Mouse (Mus musculus): ENCODE measurements around the gene Dnmt3a. TPM values are rescaled to one million over a fixed set of nuclear protein-coding genes. Genes with fewer than 3 reads are reported as not detected.
A peak's percentile ranks its signal among the peaks of the same experiment; 100 is the strongest.

Gene Dnmt3a
- polyA plus RNA-seq, 1 experiment = 14.7 TPM

GRCm38 (mm10) chr12:3842843-3843242 lies 37.0 kb downstream of the Dnmt3a start:
- 60% methylated on average over 6 of the region's 6 CpGs for WGBS
- TF ChIP-seq POLR2A (IDR thresholded peaks at IDR 0.05; ENCODE audit: borderline replicate concordance, extremely low read depth, low read depth, low read length) = no peak
- no peak for DNase-seq
- Histone ChIP-seq H3K4me1 (ENCODE audit: control insufficient read depth, insufficient read depth, low read length) (peaks cover 4% of the 10 kb centered on the region; the same call in 1 of the 2 replicates), H3K4me3 (replicated peaks; ENCODE audit: extremely low read depth, low read depth, low read length) (no peak overlapping the region)

DNA sequence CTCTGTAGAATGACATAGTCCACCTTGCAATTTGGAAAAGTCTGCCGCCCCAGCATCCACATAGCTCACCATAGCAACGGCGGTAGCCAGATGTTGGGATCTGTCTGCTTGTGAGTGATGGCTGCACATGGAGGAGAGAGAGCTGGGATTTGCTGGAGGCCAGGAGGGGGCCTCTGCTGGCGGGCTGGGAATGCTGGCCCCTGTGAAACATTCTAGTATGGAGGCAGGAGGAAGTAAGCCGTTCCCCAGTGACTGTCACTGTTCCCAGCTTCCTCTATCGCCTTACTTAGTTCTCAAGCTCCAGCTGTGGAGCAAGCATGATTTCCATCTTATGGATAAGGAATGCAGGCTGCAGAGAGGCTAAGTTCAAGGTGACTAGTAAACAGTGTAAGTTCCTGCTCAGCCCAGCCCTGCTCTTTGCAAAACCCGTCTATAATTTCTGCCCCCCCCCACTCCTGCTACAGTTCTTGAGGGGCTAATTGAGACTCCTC lies 37.6 kb downstream of the Dnmt3a start:
- Histone ChIP-seq H3K4me1 (ENCODE audit: control insufficient read depth, insufficient read depth, low read length) (peaks cover 4% of the 10 kb centered on the region; the same call in 1 of the 2 replicates), H3K4me3 (replicated peaks; ENCODE audit: extremely low read depth, low read depth, low read length) (no peak overlapping the region)
- no peak for DNase-seq
- no peak for TF ChIP-seq CTCF (IDR thresholded peaks at IDR 0.05; ENCODE audit: insufficient read depth, low read length)
- TF ChIP-seq POLR2A (IDR thresholded peaks at IDR 0.05; ENCODE audit: borderline replicate concordance, extremely low read depth, low read depth, low read length) = no peak
- WGBS = 22% methylated on average over 7 of the region's 7 CpGs

DNA sequence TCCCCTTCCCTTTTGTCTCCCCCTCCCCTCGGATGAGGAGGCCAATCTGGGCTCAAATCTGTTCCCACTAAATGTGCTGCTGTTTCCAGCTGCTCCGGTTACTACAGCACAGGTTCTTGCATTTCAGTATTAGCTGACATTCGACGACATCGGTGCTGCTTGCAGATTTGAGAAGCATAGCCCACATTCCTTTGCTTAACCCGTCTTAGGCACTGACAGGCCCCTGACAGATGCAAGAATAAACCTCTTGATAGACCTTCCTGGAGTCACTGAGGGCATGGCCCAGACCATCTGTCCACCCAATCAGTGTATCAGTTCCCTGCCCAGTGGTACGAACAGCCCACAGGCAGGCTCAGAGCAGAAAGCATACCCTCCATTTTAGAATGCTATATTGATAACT lies 38.1 kb downstream of the Dnmt3a start:
- no peak overlapping the region for H3K4me3 ChIP-seq (replicated peaks; ENCODE audit: extremely low read depth, low read depth, low read length)
- 46% methylated on average over 7 of the region's 7 CpGs for WGBS
- peaks cover 4% of the 10 kb centered on the region; the same call in 1 of the 2 replicates for H3K4me1 ChIP-seq (ENCODE audit: control insufficient read depth, insufficient read depth, low read length)
- no peak for TF ChIP-seq POLR2A (IDR thresholded peaks at IDR 0.05; ENCODE audit: borderline replicate concordance, extremely low read depth, low read depth, low read length)
- TF ChIP-seq CTCF (IDR thresholded peaks at IDR 0.05; ENCODE audit: insufficient read depth, low read length) = no peak
- DNase-seq = no peak

GRCm38 (mm10) chr12:3844335-3844734 lies 38.5 kb downstream of the Dnmt3a start:
- TF ChIP-seq CTCF (IDR thresholded peaks at IDR 0.05; ENCODE audit: insufficient read depth, low read length) = no peak
- no peak for TF ChIP-seq POLR2A (IDR thresholded peaks at IDR 0.05; ENCODE audit: borderline replicate concordance, extremely low read depth, low read depth, low read length)
- H3K4me3 ChIP-seq (replicated peaks; ENCODE audit: extremely low read depth, low read depth, low read length) = no peak overlapping the region
- peaks cover 4% of the 10 kb centered on the region; the same call in 1 of the 2 replicates for H3K4me1 ChIP-seq (ENCODE audit: control insufficient read depth, insufficient read depth, low read length)
- WGBS = 74% methylated on average over 5 of the region's 5 CpGs
- no peak for DNase-seq

GRCm38 (mm10) chr12:3849481-3849880 lies 43.7 kb downstream of the Dnmt3a start:
- Histone ChIP-seq H3K4me3 (replicated peaks; ENCODE audit: extremely low read depth, low read depth, low read length) (no peak overlapping the region), H3K4me1 (ENCODE audit: control insufficient read depth, insufficient read depth, low read length) (peaks cover 3% of the 10 kb centered on the region; the same call in 1 of the 2 replicates)
- 74% methylated on average over 13 of the region's 13 CpGs for WGBS
- TF ChIP-seq CTCF (IDR thresholded peaks at IDR 0.05; ENCODE audit: insufficient read depth, low read length) (no peak), POLR2A (IDR thresholded peaks at IDR 0.05; ENCODE audit: borderline replicate concordance, extremely low read depth, low read depth, low read length) (no peak)
- DNase-seq = no peak

DNA sequence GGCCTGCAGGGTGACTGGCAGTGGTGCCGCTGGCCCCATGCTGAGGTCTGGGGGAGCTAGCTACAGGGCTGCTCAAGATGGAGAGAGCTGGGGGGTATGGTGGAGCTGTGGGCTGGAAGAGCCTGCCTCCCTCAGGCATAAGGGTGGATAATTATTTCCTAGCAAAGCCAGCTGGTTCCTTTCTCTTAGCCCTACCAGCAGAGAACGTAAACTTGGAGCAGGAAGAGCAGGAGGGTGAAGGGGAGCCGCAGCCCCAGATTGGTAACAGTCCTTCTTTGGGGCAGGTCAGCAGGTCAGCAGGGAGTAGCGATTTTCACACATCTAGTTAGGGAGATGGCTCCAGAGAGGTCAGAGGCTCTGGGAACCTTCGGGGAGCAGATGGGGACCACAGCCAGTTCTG lies 44.4 kb downstream of the Dnmt3a start:
- Histone ChIP-seq H3K4me1 (ENCODE audit: control insufficient read depth, insufficient read depth, low read length) (peaks cover 6% of the 10 kb centered on the region), H3K4me3 (replicated peaks; ENCODE audit: extremely low read depth, low read depth, low read length) (no peak overlapping the region)
- 50% methylated on average over 5 of the region's 5 CpGs for WGBS
- peak; percentile 6; the same call in 1 of the 2 replicates for TF ChIP-seq CTCF (IDR thresholded peaks at IDR 0.05; ENCODE audit: insufficient read depth, low read length)
- no peak for TF ChIP-seq POLR2A (IDR thresholded peaks at IDR 0.05; ENCODE audit: borderline replicate concordance, extremely low read depth, low read depth, low read length)
- DNase-seq = no peak

GRCm38 (mm10) chr12:3850731-3851130 lies 44.9 kb downstream of the Dnmt3a start:
- WGBS = 47% methylated on average over 6 of the region's 6 CpGs
- peaks cover 12% of the 10 kb centered on the region for H3K4me1 ChIP-seq (ENCODE audit: control insufficient read depth, insufficient read depth, low read length)
- TF ChIP-seq POLR2A (IDR thresholded peaks at IDR 0.05; ENCODE audit: borderline replicate concordance, extremely low read depth, low read depth, low read length) (no peak), CTCF (IDR thresholded peaks at IDR 0.05; ENCODE audit: insufficient read depth, low read length) (no peak)
- no peak for DNase-seq
- no peak overlapping the region for H3K4me3 ChIP-seq (replicated peaks; ENCODE audit: extremely low read depth, low read depth, low read length)

DNA sequence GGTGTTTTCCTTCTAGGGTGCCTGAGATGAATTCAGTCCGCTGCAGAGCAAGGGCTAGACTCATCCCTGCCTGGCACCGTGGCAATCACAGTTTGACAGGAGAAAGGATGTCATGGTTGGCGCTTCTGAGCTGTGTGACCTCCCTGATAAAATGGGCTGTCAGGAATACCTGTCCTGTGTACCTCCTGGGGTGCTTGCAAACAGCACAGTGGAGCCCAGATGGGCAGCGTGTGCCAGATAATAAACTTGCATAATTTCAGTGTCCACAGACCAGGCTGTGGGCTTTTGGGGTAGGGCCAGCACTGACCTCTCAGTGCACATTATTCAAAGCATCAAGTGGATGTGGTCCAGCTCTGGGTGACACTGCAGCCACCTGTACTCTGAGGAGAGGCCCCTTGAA lies 45.4 kb downstream of the Dnmt3a start:
- WGBS = 80% methylated on average over 4 of the region's 4 CpGs
- Histone ChIP-seq H3K4me3 (replicated peaks; ENCODE audit: extremely low read depth, low read depth, low read length) (no peak overlapping the region), H3K4me1 (ENCODE audit: control insufficient read depth, insufficient read depth, low read length) (peaks cover 16% of the 10 kb centered on the region)
- no peak for DNase-seq
- TF ChIP-seq POLR2A (IDR thresholded peaks at IDR 0.05; ENCODE audit: borderline replicate concordance, extremely low read depth, low read depth, low read length) = no peak
- TF ChIP-seq CTCF (IDR thresholded peaks at IDR 0.05; ENCODE audit: insufficient read depth, low read length) = no peak

DNA sequence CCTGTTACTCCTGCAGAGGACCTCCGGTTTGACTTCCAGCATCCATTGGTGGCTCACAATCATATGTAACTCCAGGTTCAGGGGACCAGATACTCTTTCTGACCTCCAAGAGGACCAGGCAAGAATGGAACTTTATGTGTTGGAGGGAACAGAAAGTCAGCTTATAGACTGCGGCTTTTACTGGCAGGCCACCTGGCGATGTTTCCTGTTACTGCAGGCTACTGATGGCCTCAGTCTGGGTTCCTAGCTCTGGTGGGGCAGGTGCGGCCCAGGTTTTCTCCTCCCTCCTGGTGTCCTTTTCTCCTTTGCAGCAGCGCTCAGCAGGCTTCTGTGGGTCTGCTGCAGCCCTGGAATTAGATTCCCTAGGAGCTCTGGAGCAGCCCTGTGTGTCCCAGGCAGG lies 46.7 kb downstream of the Dnmt3a start:
- DNase-seq = no peak
- WGBS = 65% methylated on average over 5 of the region's 5 CpGs
- H3K4me1 ChIP-seq (ENCODE audit: control insufficient read depth, insufficient read depth, low read length) = peaks cover 24% of the 10 kb centered on the region
- no peak overlapping the region for H3K4me3 ChIP-seq (replicated peaks; ENCODE audit: extremely low read depth, low read depth, low read length)
- TF ChIP-seq CTCF (IDR thresholded peaks at IDR 0.05; ENCODE audit: insufficient read depth, low read length) (0 out of 2 replicates have a peak, but pooled peaks have one; percentile 6), POLR2A (IDR thresholded peaks at IDR 0.05; ENCODE audit: borderline replicate concordance, extremely low read depth, low read depth, low read length) (no peak)

DNA sequence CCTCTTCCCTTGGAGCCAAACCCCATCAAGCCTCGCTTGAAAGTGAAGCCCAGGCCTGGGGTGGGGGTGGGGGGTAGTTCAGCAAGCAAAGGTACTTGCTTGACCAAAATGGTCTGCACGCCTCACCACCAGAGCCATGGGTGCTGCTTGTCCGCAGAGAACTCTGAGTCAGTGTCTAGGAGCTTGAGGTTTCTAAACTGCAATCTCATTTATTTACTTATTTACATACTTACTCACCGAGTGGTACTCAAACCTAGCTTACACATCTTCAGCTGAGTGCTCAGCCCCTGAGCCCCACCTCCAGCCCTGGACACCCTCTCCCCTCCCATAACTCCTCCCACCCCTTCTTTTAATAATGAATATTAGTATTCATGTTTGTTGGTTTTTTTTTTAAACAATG lies 48.6 kb downstream of the Dnmt3a start:
- no peak overlapping the region for H3K4me3 ChIP-seq (replicated peaks; ENCODE audit: extremely low read depth, low read depth, low read length)
- TF ChIP-seq POLR2A (IDR thresholded peaks at IDR 0.05; ENCODE audit: borderline replicate concordance, extremely low read depth, low read depth, low read length) (no peak), CTCF (IDR thresholded peaks at IDR 0.05; ENCODE audit: insufficient read depth, low read length) (no peak)
- no peak for DNase-seq
- WGBS = 59% methylated on average over 4 of the region's 4 CpGs
- H3K4me1 ChIP-seq (ENCODE audit: control insufficient read depth, insufficient read depth, low read length) = peaks cover 25% of the 10 kb centered on the region

Measured in lung, adult 2 months (tissue).